Mouse (Mus musculus) liver, embryonic 14.5 days (tissue): ENCODE results near the gene Etv6. TPM values are rescaled to one million over a fixed set of nuclear protein-coding genes. Genes with fewer than 3 reads are reported as not detected.

Experiments used
- ATAC-seq: fragments of 200-750 bp; cut with Nextera tagmentation; 2 replicates; pipeline ENCODE4 v1.8.0; 2017; ENCODE audit warnings: moderate number of reproducible peaks, mild to moderate bottlenecking, moderate library complexity; ENCODE audit not compliant: insufficient read depth
- DNase-seq, 3 experiments: peaks; one replicate each; pipeline ENCODE4 v3.0.0-alpha.2; 2012 to 2013; ENCODE audit warnings: low read depth in 3 of 3, low spot score in 3 of 3
- H3K27ac ChIP-seq: fragments of 300-500 bp; sonication (generic); 2 replicates; pipeline ENCODE4 v1.5.1; 2014; ENCODE audit warnings: moderate library complexity, mild to moderate bottlenecking, control low read depth, inconsistent platforms
- H3K27me3 ChIP-seq: fragments of 300-500 bp; sonication (generic); 2 replicates; pipeline ENCODE4 v1.6.1; 2014; ENCODE audit warnings: mild to moderate bottlenecking, low read length, moderate library complexity; ENCODE audit not compliant: control insufficient read depth, insufficient read depth
- H3K36me3 ChIP-seq: fragments of 300-500 bp; sonication (generic); replicated peaks from 2 replicates; pipeline ENCODE4 v1.6.1; 2014; ENCODE audit warnings: low read depth; ENCODE audit not compliant: control insufficient read depth, insufficient read depth
- H3K4me1 ChIP-seq, 2 experiments: fragments of 200-500 bp in 1 of 2; fragments of 300-500 bp in 1 of 2; sonication (generic) in 1 of 2; replicated peaks; 2 replicates each; pipeline ENCODE4 v1.6.1; 2012 to 2014; ENCODE audit warnings: antibody characterized with exemption in 1 of 2, inconsistent platforms in 1 of 2, low read length in 1 of 2; ENCODE audit not compliant: control insufficient read depth in 2 of 2, insufficient read depth in 2 of 2
- H3K4me2 ChIP-seq: fragments of 300-500 bp; sonication (generic); 2 replicates; pipeline ENCODE4 v1.6.1; 2014; ENCODE audit warnings: low read depth, mild to moderate bottlenecking, control low read depth, moderate library complexity
- H3K4me3 ChIP-seq, 2 experiments: fragments of 200-500 bp in 1 of 2; fragments of 300-500 bp in 1 of 2; sonication (generic) in 1 of 2; 2 replicates each; pipeline ENCODE4 v1.5.1; 2012 to 2014; ENCODE audit warnings: low read depth in 2 of 2, low read length in 2 of 2, mild to moderate bottlenecking in 2 of 2, control low read depth in 1 of 2, inconsistent platforms in 1 of 2, moderate library complexity in 1 of 2; ENCODE audit not compliant: insufficient read depth in 1 of 2
- H3K9ac ChIP-seq: fragments of 300-500 bp; sonication (generic); replicated peaks from 2 replicates; pipeline ENCODE4 v1.6.1; 2014; ENCODE audit warnings: mild to moderate bottlenecking, control low read depth, moderate library complexity
- H3K9me3 ChIP-seq: fragments of 300-500 bp; sonication (generic); 2 replicates; pipeline ENCODE4 v1.6.1; 2016; ENCODE audit warnings: low read length, mixed read lengths; ENCODE audit not compliant: control insufficient read depth
- CTCF ChIP-seq: IDR thresholded peaks from 2 replicates; pipeline ENCODE4 v1.5.1; 2016; ENCODE audit warnings: antibody characterized with exemption, low read depth, control low read depth
- EP300 ChIP-seq: IDR thresholded peaks from 2 replicates; pipeline ENCODE4 v1.6.1; 2016; ENCODE audit warnings: antibody characterized with exemption, low read depth
- WGBS: fragments of 180-500 bp; shearing (Covaris S2); extraction: QIAGEN DNeasy Blood & Tissue Kit; methylation state at CpG from one replicate; pipeline ENCODE4 v1.1.7; 2014; ENCODE audit not compliant: insufficient replicate concordance; 5-methylcytosine and 5-hydroxymethylcytosine counted together
- polyA plus RNA-seq, 2 experiments: library from polyadenylated mRNA; depleted of rRNA in 1 of 2; stranded (reverse) in 1 of 2; unstranded in 1 of 2; fragments of >200 nt; fragmentation: Nextera tagmentation in 1 of 2; extraction: Ambion mirVana in 1 of 2; gene quantifications; 2 replicates each; pipeline versions ENCODE4 v1.2.1 to v1.2.3; 2012 to 2014

The Etv6 gene
- polyA plus RNA-seq, 2 experiments = 2.6 to 3.0 TPM

DNA sequence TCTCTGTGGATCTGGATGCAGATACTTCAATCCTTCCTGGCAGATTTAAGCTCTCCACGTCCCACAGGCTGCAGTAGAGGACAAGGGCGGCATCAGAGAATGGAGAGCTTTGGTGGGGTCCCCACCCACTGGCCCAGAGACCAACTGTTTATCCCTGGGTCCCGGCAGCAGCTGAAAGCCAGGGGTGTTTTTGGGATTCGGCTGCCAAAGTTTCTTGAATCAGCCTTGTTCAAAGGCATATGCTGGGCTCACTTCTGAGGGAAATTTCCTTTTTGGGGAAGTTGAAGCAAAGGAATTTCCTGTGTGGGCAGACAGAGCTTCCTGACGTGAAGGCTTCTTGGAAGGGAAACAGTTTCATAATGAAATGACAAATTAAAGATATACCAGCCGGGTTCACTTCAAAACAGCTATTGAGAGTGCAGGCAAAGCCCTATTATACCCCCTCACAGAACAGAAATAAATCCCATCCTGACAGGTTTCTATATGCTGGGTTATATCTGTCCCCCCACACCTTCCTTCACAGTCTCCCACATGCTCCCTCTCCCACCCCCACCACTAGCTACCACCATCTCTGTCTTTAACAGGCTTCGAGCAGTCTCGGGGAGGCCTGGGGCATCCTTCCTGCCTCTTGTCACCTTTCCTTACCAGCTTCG lies 116.5 kb downstream of the Etv6 start:
- TF ChIP-seq CTCF = no peak
- no peak for TF ChIP-seq EP300
- Histone ChIP-seq H3K36me3 (no peaks in the 10 kb centered on the region), H3K4me3 (no peak overlapping the region), H3K9me3 (no peaks in the 10 kb centered on the region), H3K27me3 (no peaks in the 10 kb centered on the region), H3K27ac (no peak overlapping the region), H3K4me1 (peaks cover 0 to 19% of the 10 kb centered on the region in 2 experiments; a peak in 2 of 4 replicates), H3K4me2 (no peak overlapping the region), H3K9ac (no peak overlapping the region)
- 38% methylated on average over 9 of the region's 9 CpGs for WGBS
- ATAC-seq = no peak
- no peak for DNase-seq

DNA sequence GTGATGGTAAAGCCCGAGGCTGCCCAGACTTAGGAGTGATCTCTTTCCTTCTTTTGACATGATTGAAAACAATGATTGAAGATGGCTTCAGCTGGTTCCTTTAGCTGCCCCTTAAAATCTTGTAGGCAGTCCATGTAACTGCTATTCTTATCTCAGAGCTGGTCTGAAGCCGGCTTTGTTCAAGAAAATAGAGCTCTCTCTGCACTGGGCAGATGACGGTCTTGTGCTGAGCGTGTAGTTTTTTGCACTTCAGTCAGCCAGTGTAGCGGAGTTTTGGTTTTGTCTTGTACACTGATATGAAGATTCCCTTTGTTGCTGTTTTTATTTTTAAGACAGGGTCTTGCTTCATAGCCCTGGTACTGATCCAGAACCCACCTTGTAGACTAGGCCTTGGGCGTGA lies 117.0 kb downstream of the Etv6 start:
- ATAC-seq (no peak), DNase-seq (no peak)
- 54% methylated on average over 6 of the region's 6 CpGs for WGBS
- H3K9me3 ChIP-seq = no peaks in the 10 kb centered on the region
- no peak overlapping the region for H3K9ac ChIP-seq
- no peaks in the 10 kb centered on the region for H3K27me3 ChIP-seq
- peaks cover 0 to 19% of the 10 kb centered on the region in 2 experiments; a peak in 2 of 4 replicates for H3K4me1 ChIP-seq
- H3K36me3 ChIP-seq = no peaks in the 10 kb centered on the region
- no peak overlapping the region for H3K27ac ChIP-seq
- H3K4me3 ChIP-seq = no peak overlapping the region
- TF ChIP-seq CTCF = no peak
- no peak for TF ChIP-seq EP300
- H3K4me2 ChIP-seq = no peak overlapping the region

DNA sequence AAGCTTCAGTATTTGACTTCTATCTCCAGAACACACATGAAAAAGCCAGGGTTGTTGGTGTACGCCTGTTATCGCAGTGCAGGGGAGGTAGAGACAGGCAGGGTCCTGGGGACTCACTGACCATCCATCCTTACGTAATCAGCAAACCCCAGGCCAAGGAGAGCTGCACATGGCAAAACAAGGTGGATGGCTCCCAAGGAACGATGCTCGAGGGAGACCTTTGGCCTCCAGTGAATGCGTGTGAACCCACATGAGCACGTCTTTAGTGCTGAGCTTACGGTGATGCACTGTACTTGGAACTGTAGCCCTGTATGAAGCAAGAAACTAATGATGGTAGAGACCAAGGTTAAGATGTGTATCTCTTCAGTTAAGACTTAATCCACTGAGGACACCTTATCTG lies 119.2 kb downstream of the Etv6 start:
- peaks cover 0 to 19% of the 10 kb centered on the region in 2 experiments; a peak in 2 of 4 replicates for H3K4me1 ChIP-seq
- no peaks in the 10 kb centered on the region for H3K9me3 ChIP-seq
- no peak overlapping the region for H3K4me3 ChIP-seq
- H3K27me3 ChIP-seq = no peaks in the 10 kb centered on the region
- H3K9ac ChIP-seq = no peak overlapping the region
- no peaks in the 10 kb centered on the region for H3K36me3 ChIP-seq
- DNase-seq (no peak), ATAC-seq (no peak)
- 83% methylated on average over 8 of the region's 8 CpGs for WGBS
- TF ChIP-seq EP300 = no peak
- TF ChIP-seq CTCF = no peak
- no peak overlapping the region for H3K27ac ChIP-seq
- no peak overlapping the region for H3K4me2 ChIP-seq

DNA sequence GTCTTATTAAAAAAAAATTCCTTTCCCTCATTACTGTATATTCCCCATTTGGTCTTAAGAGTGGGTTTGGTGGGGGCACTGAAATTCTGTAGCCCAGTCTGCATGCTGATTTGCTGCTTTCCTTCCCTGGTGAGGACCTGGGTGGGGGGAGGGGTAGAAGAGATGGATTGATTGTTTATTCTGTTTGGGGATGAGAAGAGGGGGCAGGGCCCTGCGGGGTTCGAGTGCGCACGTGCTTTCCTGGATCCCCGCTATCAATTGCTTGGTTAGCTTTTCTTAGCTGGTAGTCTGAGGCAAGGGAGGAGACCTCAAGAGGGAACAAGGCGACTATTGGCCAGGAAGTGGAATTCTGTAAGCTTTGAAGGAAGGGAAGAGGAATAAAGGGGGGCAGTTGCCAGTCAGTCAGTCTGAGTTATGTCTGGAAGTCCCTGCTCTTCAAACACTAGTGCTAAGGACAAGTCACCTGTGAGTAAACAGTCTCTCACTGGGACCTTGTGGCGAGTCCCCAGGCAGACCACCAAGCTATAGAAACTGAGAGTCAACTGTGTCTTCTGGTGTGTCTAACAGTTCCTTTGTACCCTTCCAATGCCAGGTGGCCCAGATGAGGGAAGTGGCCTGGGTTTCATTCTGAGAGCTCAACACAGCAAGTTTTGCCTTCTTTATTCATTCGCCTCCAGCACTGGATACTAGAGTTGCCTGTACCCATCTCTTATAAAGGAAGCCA lies 120.6 kb downstream of the Etv6 start:
- no peak overlapping the region for H3K4me2 ChIP-seq
- H3K27ac ChIP-seq = no peak overlapping the region
- 54% methylated on average over 8 of the region's 8 CpGs for WGBS

DNA sequence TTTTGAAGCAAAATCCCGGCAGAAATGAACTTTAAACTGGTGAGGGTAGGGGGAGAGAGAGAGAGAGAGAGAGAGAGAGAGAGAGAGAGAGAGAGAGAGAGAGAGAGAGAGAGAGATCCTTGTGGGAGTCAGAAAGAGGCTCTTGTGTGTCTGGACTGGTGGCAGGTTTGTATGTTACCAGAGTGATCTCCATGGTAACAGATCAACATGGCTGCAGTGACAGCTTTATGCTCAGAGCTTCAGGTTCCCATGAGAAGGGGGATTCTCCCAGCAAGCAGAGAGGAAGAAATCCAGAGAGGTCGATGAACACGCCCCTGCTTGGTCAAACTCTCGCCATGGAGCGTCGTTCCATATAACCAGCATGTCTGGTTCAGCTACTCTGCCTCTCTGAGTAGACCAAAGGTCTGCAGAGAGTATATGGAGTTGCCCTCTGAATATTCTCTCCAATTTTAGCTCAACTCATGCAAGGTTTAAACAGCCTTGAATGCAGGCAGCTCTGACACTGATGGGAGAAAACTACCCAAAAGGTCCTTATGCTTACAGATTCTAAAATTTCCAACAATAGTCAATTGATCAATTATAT lies 122.1 kb downstream of the Etv6 start:
- H3K4me1 ChIP-seq = peaks cover 0 to 11% of the 10 kb centered on the region in 2 experiments; a peak in 1 of 4 replicates

More for the DNA sequence above, 120.6 kb downstream of the Etv6 start:
- Histone ChIP-seq H3K36me3 (no peaks in the 10 kb centered on the region), H3K4me3 (no peak overlapping the region), H3K9me3 (no peaks in the 10 kb centered on the region), H3K4me1 (peaks cover 0 to 14% of the 10 kb centered on the region in 2 experiments; a peak in 1 of 4 replicates), H3K27me3 (no peaks in the 10 kb centered on the region), H3K9ac (no peak overlapping the region)
- TF ChIP-seq EP300 = no peak
- TF ChIP-seq CTCF = no peak
- DNase-seq (no peak), ATAC-seq (no peak)

More for the DNA sequence above, 122.1 kb downstream of the Etv6 start:
- ATAC-seq (no peak), DNase-seq (no peak)
- no peak overlapping the region for H3K27ac ChIP-seq
- H3K9me3 ChIP-seq = no peaks in the 10 kb centered on the region
- H3K4me2 ChIP-seq = no peak overlapping the region
- no peaks in the 10 kb centered on the region for H3K36me3 ChIP-seq
- no peak overlapping the region for H3K9ac ChIP-seq
- TF ChIP-seq CTCF (no peak), EP300 (no peak)
- H3K27me3 ChIP-seq = no peaks in the 10 kb centered on the region
- WGBS = 70% methylated on average over 6 of the region's 6 CpGs
- H3K4me3 ChIP-seq = no peak overlapping the region
